Mouse (Mus musculus) gastrocnemius, adult 8-10 months (tissue): Measurements from ENCODE around the gene Lamtor5. TPM values are rescaled to one million over a fixed set of nuclear protein-coding genes. Genes with fewer than 3 reads are reported as not detected.

Source experiments
- total RNA-seq, 4 experiments: library from RNA; stranded (reverse); gene quantifications; 2 replicates each; pipeline ENCODE4 v1.2.4; 2022

Lamtor5 gene
- total RNA-seq, 4 experiments from 2014 or later: 53.4 to 72.8 (median 63.4) TPM

Other genes starting within 250 kb of the Lamtor5 start
- gene Kcna3, start 242.7 kb upstream of the Lamtor5 start, total RNA-seq: not detected
- 1 to 10 TPM in 2 of 4 experiments, under 1 TPM in 2; 0.82 to 1.5 (median 1.1) TPM for gene Kcna2, start 177.7 kb upstream of the Lamtor5 start, total RNA-seq
- gene Kcna10, start 95.8 kb upstream of the Lamtor5 start, total RNA-seq: not detected
- gene Cym, start 57.1 kb upstream of the Lamtor5 start, total RNA-seq: not detected
- not detected for gene A630076J17Rik, start 48.2 kb upstream of the Lamtor5 start, total RNA-seq
- not detected for gene Prok1, start 39.2 kb upstream of the Lamtor5 start, total RNA-seq
- under 1 TPM in 2 of 4 experiments, not detected in 2; 0.19 to 0.31 TPM for gene Slc16a4, start 12.4 kb downstream of the Lamtor5 start, total RNA-seq
- 10 to 100 TPM; 20.8 to 25.7 (median 22.8) TPM for gene Rbm15, start 54.8 kb downstream of the Lamtor5 start, total RNA-seq
- 10 to 100 TPM; 42.7 to 61.6 (median 50.2) TPM for gene Kcnc4, start 180.7 kb downstream of the Lamtor5 start, total RNA-seq
- 1 to 10 TPM in 1 of 4 experiments, under 1 TPM in 3; 0.65 to 1.2 (median 0.80) TPM for gene Slc6a17, start 239.2 kb downstream of the Lamtor5 start, total RNA-seq